In genomic region chrX:160598055-160598454, GRCm38 (mm10) we compare ENCODE assay signal across 10 mouse cellular contexts.
DNase-seq lines count a peak whose midpoint lies in the region; ATAC-seq and TF ChIP-seq lines count a peak whose summit lies in the region.
"Had no signal": no experiment of that assay in that cellular context is flagged by ENCODE, and none has a peak within 500 bp of the region (broad histone marks: within the 10 kb centered on the region; RNA-seq: fewer than 3 reads in every experiment).

No protein-coding gene starts in this region.

- intact Hi-C loops in heart, postnatal 36 days (cut with DNase I), result no loop called here
- intact Hi-C loops in left cerebral cortex, adult 2 months (cut with DNase I), result no loop called here

- H3K27me3 ChIP-seq in heart, embryonic 14.5 days (ENCODE audit: control insufficient read depth, insufficient read depth, low read length), result no peaks in the 10 kb centered on the region
- H3K27me3 ChIP-seq in lung, embryonic 15.5 days, result 0 out of 2 replicates have a peak, but pooled peaks cover 4% of the 10 kb centered on the region
- peaks cover 38% of the 10 kb centered on the region for H3K27me3 ChIP-seq in forebrain, embryonic 12.5 days
- no peaks in the 10 kb centered on the region for H3K27me3 ChIP-seq in hindbrain, postnatal 0 days (ENCODE audit: insufficient read depth, low read length)
- H3K27me3 ChIP-seq: hindbrain, embryonic 15.5 days had no signal

- no peak overlapping the region for H3K4me3 ChIP-seq in heart, embryonic 14.5 days (ENCODE audit: control insufficient read depth in 1 of 2, insufficient read depth in 1 of 2, low read depth in 1 of 2, low read length in 2 of 2)
- H3K4me3 ChIP-seq in lung, embryonic 15.5 days, result no peak overlapping the region
- H3K4me3 ChIP-seq in forebrain, embryonic 12.5 days (replicated peaks), result no peak overlapping the region
- H3K4me3 ChIP-seq in hindbrain, postnatal 0 days (ENCODE audit: low read length), result no peak overlapping the region
- H3K4me3 ChIP-seq in left cerebral cortex, adult 2 months, result no peak overlapping the region
- H3K4me3 ChIP-seq: hindbrain, embryonic 15.5 days had no signal

- DNase-seq in heart, postnatal 36 days, result no peak
- DNase-seq in lung, postnatal 14 days, result no peak
- DNase-seq in hindbrain, postnatal 0 days (ENCODE audit: low spot score), result no peak
- DNase-seq in left cerebral cortex, adult 2 months (ENCODE audit: extremely low spot score in 1 of 2, low spot score in 2 of 2), result no peak
- DNase-seq in cerebellum, adult 11 months, result no peak

- H3K36me3 ChIP-seq in heart, embryonic 14.5 days (ENCODE audit: control insufficient read depth, insufficient read depth, low read length), result no peaks in the 10 kb centered on the region
- no peaks in the 10 kb centered on the region for H3K36me3 ChIP-seq in lung, embryonic 15.5 days
- no peaks in the 10 kb centered on the region for H3K36me3 ChIP-seq in forebrain, embryonic 12.5 days (replicated peaks)
- no peaks in the 10 kb centered on the region for H3K36me3 ChIP-seq in hindbrain, postnatal 0 days (ENCODE audit: insufficient read depth, low read length)
- H3K36me3 ChIP-seq: hindbrain, embryonic 15.5 days had no signal

- ATAC-seq in heart, embryonic 14.5 days (ENCODE audit: insufficient number of reproducible peaks, insufficient read depth, low FRiP score, low read depth), result no peak
- no peak for ATAC-seq in lung, embryonic 15.5 days (ENCODE audit: borderline replicate concordance, extremely low read depth, low FRiP score, low TSS enrichment)
- ATAC-seq in forebrain, embryonic 12.5 days (ENCODE audit: low FRiP score), result no peak
- no peak for ATAC-seq in hindbrain, postnatal 0 days

- H3K4me1 ChIP-seq in heart, embryonic 14.5 days (ENCODE audit: control insufficient read depth in 2 of 2, insufficient read depth in 2 of 2, low read length in 2 of 2), result peaks cover 20 to 26% of the 10 kb centered on the region in 2 experiments; a peak in 3 of 4 replicates
- peaks cover 22% of the 10 kb centered on the region; the same call in 1 of the 2 replicates for H3K4me1 ChIP-seq in lung, embryonic 15.5 days
- peaks cover 24% of the 10 kb centered on the region for H3K4me1 ChIP-seq in forebrain, embryonic 12.5 days
- no peaks in the 10 kb centered on the region for H3K4me1 ChIP-seq in hindbrain, postnatal 0 days (ENCODE audit: insufficient read depth, low read length)

- H3K9ac ChIP-seq in heart, embryonic 14.5 days (ENCODE audit: low read length), result no peak overlapping the region
- H3K9ac ChIP-seq in lung, embryonic 15.5 days, result no peak overlapping the region
- no peak overlapping the region for H3K9ac ChIP-seq in forebrain, embryonic 12.5 days
- no peak overlapping the region for H3K9ac ChIP-seq in hindbrain, postnatal 0 days (replicated peaks; ENCODE audit: low read length)
- H3K9ac ChIP-seq: hindbrain, embryonic 15.5 days; liver, embryonic 14.5 days had no signal

- TF ChIP-seq CTCF in hindbrain, postnatal 0 days (IDR thresholded peaks at IDR 0.05; ENCODE audit: low read depth), result 0 out of 2 replicates have a peak, but pooled peaks have one; percentile 6
- TF ChIP-seq CTCF in left cerebral cortex, adult 2 months (IDR thresholded peaks at IDR 0.05), result no peak

- H3K27ac ChIP-seq in heart, embryonic 14.5 days (replicated peaks in 1 of 2; ENCODE audit: control insufficient read depth in 1 of 2, insufficient read depth in 1 of 2, low read depth in 2 of 2, low read length in 2 of 2), result peak overlapping the region; percentile 71 to 77
- 0 out of 2 replicates have a peak overlapping the region, but pooled peaks have one; percentile 15 for H3K27ac ChIP-seq in lung, embryonic 15.5 days
- H3K27ac ChIP-seq in forebrain, embryonic 12.5 days, result peak overlapping the region; percentile 87
- H3K27ac ChIP-seq in hindbrain, postnatal 0 days, result no peak overlapping the region
- H3K27ac ChIP-seq in left cerebral cortex, adult 2 months, result no peak overlapping the region
- H3K27ac ChIP-seq: liver, embryonic 14.5 days had no signal

- 77% methylated on average over 2 of the region's 2 CpGs for WGBS in heart, embryonic 14.5 days
- WGBS in lung, embryonic 15.5 days, result 58% methylated on average over 2 of the region's 2 CpGs
- WGBS in forebrain, embryonic 12.5 days, result 85% methylated on average over 2 of the region's 2 CpGs
- 78% methylated on average over 2 of the region's 2 CpGs for WGBS in hindbrain, postnatal 0 days

- no peak overlapping the region for H3K4me2 ChIP-seq in heart, embryonic 14.5 days (ENCODE audit: low read length)
- H3K4me2 ChIP-seq in lung, embryonic 15.5 days, result no peak overlapping the region
- no peak overlapping the region for H3K4me2 ChIP-seq in forebrain, embryonic 12.5 days
- no peak overlapping the region for H3K4me2 ChIP-seq in hindbrain, postnatal 0 days (ENCODE audit: low read depth, low read length)
- H3K4me2 ChIP-seq: hindbrain, embryonic 15.5 days had no signal

- no peaks in the 10 kb centered on the region for H3K9me3 ChIP-seq in heart, embryonic 14.5 days (ENCODE audit: control insufficient read depth, low read length)
- H3K9me3 ChIP-seq in lung, embryonic 15.5 days, result no peaks in the 10 kb centered on the region
- no peaks in the 10 kb centered on the region for H3K9me3 ChIP-seq in forebrain, embryonic 12.5 days
- H3K9me3 ChIP-seq in hindbrain, postnatal 0 days (ENCODE audit: low read length), result no peaks in the 10 kb centered on the region
- H3K9me3 ChIP-seq: hindbrain, embryonic 15.5 days had no signal

Comparison
In these comparisons a context has a peak if more than half of its experiments do, and no peak if none do; other contexts are left out.
1. H3K27ac ChIP-seq: peak in heart, embryonic 14.5 days (2 of 2), lung, embryonic 15.5 days (single experiment) and forebrain, embryonic 12.5 days (single experiment); none in hindbrain, postnatal 0 days (single experiment) and left cerebral cortex, adult 2 months (single experiment).